Mouse (Mus musculus) forelimb bud, embryonic 11.5 days (tissue): ENCODE data around the gene Krt27.

Source experiments
- DNase-seq: peaks from one replicate; pipeline ENCODE4 v3.0.0-alpha.2; 2012; ENCODE audit warnings: low read depth, low spot score

Krt27 gene

DNA sequence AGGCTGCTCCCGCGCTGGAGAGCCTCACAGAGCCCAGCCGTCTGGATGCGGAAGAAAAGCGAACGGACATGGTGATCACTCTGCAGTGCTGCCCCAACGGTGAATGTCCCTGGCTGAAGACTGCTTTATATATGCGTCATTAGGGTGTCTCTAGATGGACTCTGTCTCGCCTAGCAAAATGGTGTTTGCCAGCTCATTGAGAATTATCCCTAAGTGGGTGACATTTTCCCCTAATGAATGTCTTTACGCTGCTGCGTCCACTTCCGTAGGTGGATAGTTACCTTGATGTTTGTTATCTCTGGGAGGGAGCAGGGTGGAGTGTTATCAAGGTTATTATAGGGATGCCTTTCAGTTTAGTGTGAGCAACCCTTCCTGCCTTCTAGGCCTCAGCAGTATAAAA is at the start of gene Krt27:
Gene Krt27, minus strand, starts transcription at position 101 of the 400 bp plus-strand sequence.
- DNase-seq, result no peak

DNA sequence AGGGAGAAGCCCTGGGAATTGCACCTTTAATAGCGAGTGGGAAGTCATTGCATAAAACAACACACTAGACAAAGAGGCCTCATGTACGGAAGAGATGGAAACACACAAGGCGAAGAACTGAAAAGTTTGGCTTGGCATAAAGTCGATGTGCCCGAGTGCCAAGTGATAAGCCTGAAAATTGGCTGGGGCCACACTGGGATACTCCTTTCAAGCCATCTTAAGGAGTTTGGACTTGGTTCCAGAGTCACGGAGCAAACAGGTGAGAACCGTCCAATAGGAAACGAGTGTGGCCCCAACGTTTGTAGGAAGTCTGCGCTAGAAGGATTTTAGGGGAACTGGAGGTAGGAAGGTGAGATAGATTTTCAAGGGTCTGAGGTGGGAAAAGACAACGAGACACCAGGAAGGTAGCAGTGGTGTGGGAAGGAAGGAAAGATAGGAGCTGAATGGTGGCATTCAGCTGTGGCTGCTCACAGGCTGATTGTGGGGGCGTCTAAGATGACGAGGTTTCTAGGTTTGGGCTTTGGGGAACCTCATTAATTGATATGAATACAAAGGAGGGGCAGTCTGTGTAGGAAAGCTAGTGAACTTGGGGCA is 49.1 kb upstream of the Krt27 start:
- no peak for DNase-seq

- DNase-seq, result no peak
Measured at GRCm38 (mm10) chr11:99398832-99399231, 47.9 kb upstream of the Krt27 start.

DNA sequence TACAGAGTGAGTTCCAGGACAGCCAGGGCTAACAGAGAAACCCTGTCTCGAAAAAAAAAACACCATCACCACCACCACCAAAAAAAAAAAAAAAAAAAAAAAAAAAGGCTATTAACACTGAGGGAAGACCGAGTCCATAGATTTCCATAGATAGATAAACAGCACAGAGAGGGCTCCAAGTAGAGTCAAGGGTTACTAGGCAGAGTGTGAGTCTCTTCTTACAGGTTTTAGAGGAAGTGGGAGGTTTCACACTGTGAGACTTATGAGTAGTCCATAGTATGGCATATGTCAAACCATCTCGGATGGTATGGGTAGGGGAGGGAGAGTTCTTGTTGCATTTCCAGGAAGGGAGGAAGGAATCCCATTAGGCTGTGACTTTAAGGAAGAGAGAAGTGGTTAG is 47.2 kb upstream of the Krt27 start:
- no peak for DNase-seq

GRCm38 (mm10) chr11:99396661-99397060 is 45.8 kb upstream of the Krt27 start:
- DNase-seq, result no peak

DNA sequence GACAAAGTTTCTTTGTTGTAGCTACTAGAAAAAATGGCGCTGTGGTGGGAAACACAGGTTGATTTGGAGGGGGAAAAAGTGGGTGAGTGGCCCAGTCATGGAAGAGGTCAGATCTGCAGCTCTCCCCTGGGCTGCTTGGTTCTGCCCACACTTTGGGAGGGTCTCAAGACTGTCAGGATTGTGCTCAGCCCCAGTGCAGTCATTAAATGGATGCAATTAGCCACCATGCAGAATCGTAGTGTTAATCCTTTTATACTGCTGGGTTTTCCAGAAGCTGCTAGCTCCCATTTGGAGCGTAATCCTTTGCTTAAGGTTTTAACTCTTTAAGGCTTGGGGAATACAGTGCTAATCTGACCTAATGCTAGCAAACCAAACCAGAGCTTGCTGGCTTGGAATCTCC is 45.1 kb upstream of the Krt27 start:
- DNase-seq, result no peak

DNA sequence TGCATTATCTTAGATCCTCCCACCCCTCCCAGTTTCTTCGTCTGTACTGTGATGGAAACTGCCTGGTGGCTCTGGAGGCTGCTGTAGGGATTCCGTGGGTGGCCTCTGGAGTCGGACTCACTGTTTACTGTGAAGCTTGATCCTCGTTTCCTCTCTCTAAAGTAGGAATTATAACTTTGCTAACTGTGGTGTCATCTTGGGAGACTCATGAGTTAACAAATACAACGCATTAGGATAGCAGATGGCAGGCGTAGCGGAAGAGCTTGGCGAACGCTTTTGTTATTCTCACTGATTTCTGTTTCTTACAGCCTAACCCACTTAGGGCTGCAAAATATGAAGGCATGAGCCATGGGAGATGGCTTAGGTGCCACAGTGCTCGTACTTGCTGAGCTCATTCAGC is 41.6 kb upstream of the Krt27 start:
- no peak for DNase-seq

DNA sequence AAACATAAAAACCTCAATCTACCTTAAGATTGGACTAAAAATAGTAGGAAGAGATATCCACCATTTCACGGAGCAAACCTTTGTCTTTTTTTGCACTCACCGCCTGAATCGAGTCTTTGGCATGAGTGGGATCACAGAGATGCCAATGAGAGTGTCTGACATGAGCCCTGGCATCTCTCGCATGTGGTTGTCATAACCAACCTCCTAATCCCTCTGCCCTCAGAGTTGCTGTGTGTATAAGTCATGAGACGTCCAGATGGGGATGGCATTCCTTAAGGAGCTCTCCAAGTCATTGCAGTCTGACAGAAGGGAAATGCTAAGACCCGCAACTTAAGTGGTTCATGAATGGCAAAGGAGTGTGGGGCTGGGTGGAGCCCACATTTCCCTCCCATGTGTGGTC is 40.5 kb upstream of the Krt27 start:
- no peak for DNase-seq

DNA sequence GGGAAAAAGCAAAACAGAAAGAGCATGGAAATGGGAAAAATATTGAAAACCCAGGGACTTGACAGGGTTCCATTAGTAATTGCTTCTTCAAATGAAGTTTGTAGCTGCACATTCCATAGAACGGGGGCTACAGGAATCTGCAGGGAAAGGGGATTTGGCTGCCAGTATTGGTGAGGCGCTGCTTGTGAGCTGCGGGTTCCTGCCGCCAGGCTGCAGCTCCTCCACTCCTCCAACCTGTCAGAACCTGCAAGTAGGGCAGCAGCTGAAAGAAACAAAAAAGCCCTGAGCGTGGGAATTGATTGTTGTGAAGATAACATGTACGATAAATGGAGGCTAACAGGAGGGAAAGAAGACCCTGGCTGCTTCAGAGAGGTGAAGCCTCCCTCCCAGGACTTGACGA is 40.0 kb upstream of the Krt27 start:
- DNase-seq, result no peak

DNA sequence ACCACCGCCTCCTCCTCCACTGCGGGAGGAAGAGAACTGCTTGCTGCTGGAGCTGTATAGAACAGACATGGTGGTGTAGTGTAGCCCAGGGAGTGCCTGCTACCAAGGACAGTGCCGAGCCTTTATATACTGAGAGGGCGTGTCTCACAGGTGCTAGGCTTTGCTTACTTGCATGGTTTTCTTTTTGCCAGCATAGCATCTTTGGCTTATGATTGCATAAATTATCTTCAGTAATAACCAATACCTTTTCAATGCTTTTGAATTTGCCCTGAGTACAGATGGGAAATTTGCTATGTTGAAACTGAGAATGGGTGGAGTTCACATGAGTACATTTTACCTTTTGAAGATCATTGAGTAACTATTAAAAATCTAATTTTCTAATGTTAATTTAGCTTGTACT is 38.4 kb upstream of the Krt27 start, which contains the start of gene Krt10:
Gene Krt10, minus strand, starts transcription at position 101 of the 400 bp plus-strand sequence.
- no peak for DNase-seq

GRCm38 (mm10) chr11:99388661-99389060 is 37.8 kb upstream of the Krt27 start:
- no peak for DNase-seq

- DNase-seq, result peak; percentile 78
Measured at GRCm38 (mm10) chr11:99385813-99386721, 35.2 kb upstream of the Krt27 start.

GRCm38 (mm10) chr11:99379568-99379967 is 28.7 kb upstream of the Krt27 start:
- DNase-seq, result peak; percentile 66

GRCm38 (mm10) chr11:99374803-99375202 is 23.9 kb upstream of the Krt27 start, which contains the start of gene Krt28:
TSS of gene Krt28 (minus strand) at chr11:99374903.
- DNase-seq, result no peak

GRCm38 (mm10) chr11:99369853-99370451 is 19.0 kb upstream of the Krt27 start:
- no peak for DNase-seq

- no peak for DNase-seq
Measured at GRCm38 (mm10) chr11:99369229-99369628, 18.3 kb upstream of the Krt27 start.

GRCm38 (mm10) chr11:99366791-99367190 is 15.9 kb upstream of the Krt27 start:
- DNase-seq, result no peak

GRCm38 (mm10) chr11:99364412-99364811 is 13.5 kb upstream of the Krt27 start:
- DNase-seq, result peak; percentile 62

GRCm38 (mm10) chr11:99361423-99361822 is 10.5 kb upstream of the Krt27 start:
- no peak for DNase-seq

DNA sequence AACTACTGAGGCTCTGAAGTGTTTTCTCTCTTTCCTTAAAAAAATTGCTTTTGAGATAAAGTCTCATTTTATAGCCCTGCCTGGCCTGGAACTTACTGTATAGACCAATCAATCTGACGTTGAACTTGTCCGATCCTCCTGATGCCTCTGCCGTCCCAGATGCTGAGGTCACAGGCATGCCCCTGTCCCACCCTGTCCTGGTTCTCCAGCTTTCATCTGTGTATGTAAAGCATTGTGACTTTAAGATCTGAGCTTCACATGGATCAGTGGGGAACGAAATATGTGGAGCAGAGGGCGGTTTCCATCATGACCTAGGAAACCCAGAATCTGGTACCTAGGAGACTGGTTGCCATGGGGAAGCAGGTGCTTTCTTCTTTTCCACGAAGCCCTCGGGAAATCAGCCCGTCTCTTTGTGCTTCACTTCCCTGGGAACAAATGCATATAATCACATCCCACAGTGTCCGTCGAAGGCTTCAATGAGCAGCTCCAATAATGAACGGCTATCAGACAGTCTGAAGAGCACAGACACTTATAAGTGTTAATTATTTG is 11.5 kb downstream of the Krt27 start:
- no peak for DNase-seq

DNA sequence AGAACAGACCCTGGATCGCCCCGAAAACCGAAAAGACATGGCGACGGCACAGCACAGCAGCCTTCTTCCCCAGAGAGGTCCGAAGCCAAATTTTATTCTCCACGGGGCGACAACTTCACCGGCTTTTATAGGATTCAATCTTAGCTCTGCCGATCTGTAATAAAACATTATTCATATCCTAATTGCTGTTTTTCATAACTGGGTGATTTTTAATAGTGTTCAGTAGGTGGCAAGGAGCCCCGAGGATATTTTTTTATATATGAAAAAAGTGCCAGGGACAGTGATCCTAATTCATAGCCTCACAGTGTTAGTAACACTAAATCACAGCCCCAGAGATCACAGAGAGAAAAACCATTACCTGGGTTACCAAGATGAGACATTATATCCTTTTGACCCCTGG is 13.0 kb downstream of the Krt27 start, which contains the start of gene Krt26:
Gene Krt26, minus strand, starts transcription at position 101 of the 400 bp plus-strand sequence.
- no peak for DNase-seq

DNA sequence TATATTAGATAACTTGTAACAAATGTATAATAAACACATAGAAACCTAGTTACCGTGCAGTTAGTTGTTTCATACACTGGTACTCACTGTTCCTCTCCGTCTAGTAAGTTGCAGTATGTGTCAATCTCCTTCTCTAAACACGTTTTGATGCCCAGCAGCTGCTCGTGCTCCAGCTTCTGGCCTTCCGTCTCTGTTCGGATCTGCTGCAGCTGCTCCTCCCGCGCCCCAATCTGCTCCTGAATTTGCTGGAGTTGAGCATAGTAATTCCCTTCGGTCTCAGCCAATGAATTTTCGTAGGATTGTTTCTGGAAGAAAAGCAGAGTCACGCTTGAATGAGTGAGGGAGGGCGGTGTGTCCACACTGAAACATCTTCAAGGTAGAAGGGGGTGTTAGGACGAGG is 17.5 kb downstream of the Krt27 start:
- no peak for DNase-seq
